ENCODE assay signal across 20 mouse cellular contexts in the genomic region with DNA sequence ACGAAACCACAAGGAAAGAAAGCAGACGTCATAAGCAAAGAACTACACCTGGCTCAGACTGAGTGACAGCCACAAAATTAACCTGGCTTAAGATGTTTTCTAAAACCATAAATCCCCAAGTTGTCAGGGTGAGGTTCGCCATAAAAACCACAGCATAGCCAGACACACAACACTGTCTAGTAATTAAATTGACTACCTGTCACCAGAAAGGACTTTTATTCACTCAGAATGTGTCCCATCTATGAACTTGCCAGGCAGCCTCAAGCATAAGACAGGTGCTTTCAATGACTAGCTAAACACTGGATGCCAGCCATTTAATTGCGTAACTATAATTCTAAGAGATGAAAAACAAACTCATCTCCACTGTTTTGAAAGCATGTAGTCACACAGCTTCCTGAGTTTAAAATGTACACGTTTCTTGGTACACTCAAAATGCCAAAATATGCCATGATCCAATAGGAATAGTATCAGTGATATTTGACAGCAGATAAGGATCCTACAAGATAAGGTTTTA.
"Had no signal": no experiment of that assay in that cellular context is flagged by ENCODE, and none has a peak within 500 bp of the region (broad histone marks: within the 10 kb centered on the region; RNA-seq: fewer than 3 reads in every experiment).

No protein-coding gene starts in this region.

- H3K4me3 ChIP-seq: limb, embryonic 13.5 days; liver, embryonic 15.5 days; lung, embryonic 15.5 days; neural tube, embryonic 12.5 days; neural tube, embryonic 15.5 days had no signal

- H3K4me1 ChIP-seq: limb, embryonic 13.5 days; liver, embryonic 15.5 days; lung, embryonic 15.5 days; neural tube, embryonic 12.5 days; neural tube, embryonic 15.5 days had no signal

- H3K4me2 ChIP-seq: limb, embryonic 13.5 days; liver, embryonic 11.5 days; liver, embryonic 15.5 days; lung, embryonic 15.5 days; midbrain, embryonic 11.5 days; neural tube, embryonic 12.5 days; neural tube, embryonic 15.5 days had no signal

- ATAC-seq: intestine, embryonic 16.5 days had no signal

- DNase-seq: kidney, adult 18-20 months; kidney, adult 9 months; kidney, postnatal 14 days; kidney, postnatal 4 days; left cerebral cortex, postnatal 4 days; lung, adult 18-20 months; lung, postnatal 14 days; midbrain, embryonic 14.5 days; right cerebral cortex, adult 18-20 months; right cerebral cortex, postnatal 14 days; right cerebral cortex, postnatal 4 days; thymus, postnatal 25 days had no signal

- H3K36me3 ChIP-seq: limb, embryonic 13.5 days; liver, embryonic 15.5 days; lung, embryonic 15.5 days; neural tube, embryonic 12.5 days; neural tube, embryonic 15.5 days had no signal

- H3K9me3 ChIP-seq: limb, embryonic 13.5 days; liver, embryonic 15.5 days; lung, embryonic 15.5 days; neural tube, embryonic 12.5 days; neural tube, embryonic 15.5 days had no signal

- H3K27ac ChIP-seq: limb, embryonic 13.5 days; liver, embryonic 15.5 days; lung, embryonic 15.5 days; neural tube, embryonic 12.5 days; neural tube, embryonic 15.5 days had no signal

- H3K27me3 ChIP-seq: limb, embryonic 13.5 days; liver, embryonic 15.5 days; lung, embryonic 15.5 days; neural tube, embryonic 12.5 days; neural tube, embryonic 15.5 days had no signal

- H3K9ac ChIP-seq: limb, embryonic 13.5 days; liver, embryonic 15.5 days; lung, embryonic 15.5 days; neural tube, embryonic 12.5 days; neural tube, embryonic 15.5 days had no signal
